Mouse (Mus musculus) hindbrain, embryonic 16.5 days (tissue): ENCODE measurements around the gene Inafm1. TPM values are rescaled to one million over a fixed set of nuclear protein-coding genes. Genes with fewer than 3 reads are reported as not detected.
"Not testable (repeated sequence)": the region's sequence is repeated elsewhere in the genome, so short reads cannot be mapped to it uniquely, and the experiment has no call there.

Experiments used
- ATAC-seq: fragments of 200-750 bp; cut with Nextera tagmentation; 2 replicates; pipeline ENCODE4 v1.8.0; 2017; ENCODE audit warnings: moderate TSS enrichment, moderate library complexity
- H3K27ac ChIP-seq: fragments of 300-500 bp; sonication (generic); 2 replicates; pipeline ENCODE4 v1.5.1; 2014; ENCODE audit warnings: low read depth, mild to moderate bottlenecking, control low read depth, low read length, moderate library complexity
- H3K27me3 ChIP-seq: fragments of 300-500 bp; sonication (generic); replicated peaks from 2 replicates; pipeline ENCODE4 v1.6.1; 2014; ENCODE audit warnings: low read length; ENCODE audit not compliant: control insufficient read depth, insufficient read depth
- H3K36me3 ChIP-seq: fragments of 300-500 bp; sonication (generic); 2 replicates; pipeline ENCODE4 v1.6.1; 2014; ENCODE audit warnings: mild to moderate bottlenecking, low read length, moderate library complexity, mixed read lengths; ENCODE audit not compliant: control insufficient read depth, insufficient read depth
- H3K4me1 ChIP-seq: fragments of 300-500 bp; sonication (generic); 2 replicates; pipeline ENCODE4 v1.6.1; 2014; ENCODE audit warnings: low read depth, low read length; ENCODE audit not compliant: control insufficient read depth, insufficient read depth
- H3K4me2 ChIP-seq: fragments of 300-500 bp; sonication (generic); 2 replicates; pipeline ENCODE4 v1.6.1; 2014; ENCODE audit warnings: mild to moderate bottlenecking, low read length, control low read depth, moderate library complexity
- H3K4me3 ChIP-seq: fragments of 300-500 bp; sonication (generic); 2 replicates; pipeline ENCODE4 v1.5.1; 2014; ENCODE audit warnings: mild to moderate bottlenecking, low read length, control low read depth, moderate library complexity
- H3K9ac ChIP-seq: fragments of 300-500 bp; sonication (generic); 2 replicates; pipeline ENCODE4 v1.6.1; 2014; ENCODE audit warnings: low read depth, mild to moderate bottlenecking, control low read depth, low read length, moderate library complexity
- H3K9me3 ChIP-seq: fragments of 300-500 bp; sonication (generic); 2 replicates; pipeline ENCODE4 v1.6.1; 2014; ENCODE audit warnings: mild to moderate bottlenecking, low read length, moderate library complexity; ENCODE audit not compliant: control insufficient read depth
- WGBS: fragments of 180-500 bp; shearing (Covaris S2); extraction: QIAGEN DNeasy Blood & Tissue Kit; methylation state at CpG from one replicate; pipeline ENCODE4 v1.1.7; 2014; 5-methylcytosine and 5-hydroxymethylcytosine counted together
- polyA plus RNA-seq: library from polyadenylated mRNA; unstranded; fragments of >200 nt; fragmentation: Nextera tagmentation; extraction: Ambion mirVana; gene quantifications from 2 replicates; pipeline ENCODE4 v1.2.1, GENCODE M21; 2015

The Inafm1 gene
- polyA plus RNA-seq, 1 experiment from 2014 or later, result 62.4 TPM

DNA sequence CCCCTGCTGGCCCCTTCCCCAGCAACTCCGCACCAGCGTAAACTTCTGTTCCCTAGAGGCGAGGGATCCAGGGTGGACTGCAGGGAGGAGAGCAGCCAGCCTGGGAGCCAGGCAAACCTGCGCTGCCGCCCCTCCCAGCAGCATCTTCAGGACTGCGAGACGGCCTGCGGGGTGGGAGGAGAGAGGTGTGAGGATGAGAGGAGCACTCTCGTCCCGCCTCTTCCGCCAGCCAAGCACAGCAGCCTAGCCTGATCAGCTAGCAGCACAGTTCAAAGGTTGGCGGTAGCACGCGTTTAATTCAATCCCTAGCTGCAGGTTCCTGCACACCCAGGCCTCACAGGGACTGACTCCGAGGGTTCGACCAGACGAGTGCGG, 336 bp upstream of the Inafm1 start:
- H3K4me3 ChIP-seq, result peak overlapping the region; percentile 83
- H3K9ac ChIP-seq, result peak overlapping the region; percentile 94
- WGBS, result under 1% methylated on average over 16 of the region's 18 CpGs
- H3K27me3 ChIP-seq, result no peaks in the 10 kb centered on the region
- peak overlapping the region; percentile 96 for H3K27ac ChIP-seq
- H3K36me3 ChIP-seq, result peaks cover 10% of the 10 kb centered on the region
- peaks cover 31% of the 10 kb centered on the region for H3K4me1 ChIP-seq
- ATAC-seq, result peak; percentile 78
- peak overlapping the region; percentile 64 for H3K4me2 ChIP-seq
- no peaks in the 10 kb centered on the region for H3K9me3 ChIP-seq

DNA sequence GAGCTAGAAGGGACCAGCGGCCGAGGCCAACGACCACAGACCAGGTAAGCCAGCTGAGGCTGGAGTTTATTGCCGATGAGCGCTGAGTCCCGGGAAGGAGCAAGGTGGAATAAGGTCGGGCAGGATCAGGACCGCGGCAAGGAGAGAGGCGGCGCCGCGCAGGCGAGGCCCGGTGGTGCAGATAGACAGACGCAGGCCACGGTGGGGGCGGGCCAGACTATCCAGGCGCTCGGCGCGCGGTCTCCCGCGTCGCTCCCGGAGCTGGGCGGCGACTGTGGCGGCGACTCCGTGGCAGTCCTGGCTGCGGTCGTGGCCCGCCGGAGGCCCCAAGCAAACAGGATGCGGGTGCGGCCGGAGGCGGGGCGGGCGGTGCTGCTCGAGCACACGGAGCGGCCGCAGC, 736 bp downstream of the Inafm1 start:
- Histone ChIP-seq H3K36me3 (peaks cover 8% of the 10 kb centered on the region; the same call in 1 of the 2 replicates), H3K27ac (peak overlapping the region; percentile 96), H3K9me3 (no peaks in the 10 kb centered on the region), H3K4me3 (peak overlapping the region; percentile 83), H3K27me3 (no peaks in the 10 kb centered on the region), H3K9ac (peak overlapping the region; percentile 94), H3K4me1 (peaks cover 31% of the 10 kb centered on the region), H3K4me2 (peak overlapping the region; percentile 64)
- under 1% methylated on average over 32 of the region's 46 CpGs for WGBS
- ATAC-seq, result peak; percentile 60

DNA sequence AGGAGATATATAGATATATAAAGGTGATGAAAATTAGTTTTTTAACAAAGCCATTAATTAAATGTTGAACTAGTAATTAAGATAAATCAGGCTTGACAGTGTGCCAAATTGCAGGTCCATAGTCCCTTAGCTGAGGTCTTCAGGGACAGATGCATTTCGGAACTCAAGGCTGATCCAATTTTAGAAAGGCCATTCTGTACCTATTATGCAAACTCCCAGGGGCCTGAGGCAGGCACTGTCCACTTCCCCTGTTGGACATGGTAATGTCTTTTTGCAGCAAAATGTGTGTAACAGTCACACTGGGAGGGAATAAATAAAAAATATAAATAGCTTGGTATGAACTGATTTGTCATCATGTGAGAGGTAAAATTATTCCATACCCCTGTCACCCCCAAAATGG, 2.3 kb downstream of the Inafm1 start:
- Histone ChIP-seq H3K9ac (peak overlapping the region; percentile 10; the same call in 1 of the 2 replicates), H3K27me3 (no peaks in the 10 kb centered on the region), H3K4me2 (peak overlapping the region; percentile 64), H3K27ac (no peak overlapping the region), H3K4me1 (peaks cover 31% of the 10 kb centered on the region), H3K36me3 (peaks cover 8% of the 10 kb centered on the region; the same call in 1 of the 2 replicates), H3K9me3 (no peaks in the 10 kb centered on the region), H3K4me3 (no peak overlapping the region; the same call in 1 of the 2 replicates)
- no peak for ATAC-seq
- WGBS, result 37% methylated on average over 1 of the region's 1 CpGs

DNA sequence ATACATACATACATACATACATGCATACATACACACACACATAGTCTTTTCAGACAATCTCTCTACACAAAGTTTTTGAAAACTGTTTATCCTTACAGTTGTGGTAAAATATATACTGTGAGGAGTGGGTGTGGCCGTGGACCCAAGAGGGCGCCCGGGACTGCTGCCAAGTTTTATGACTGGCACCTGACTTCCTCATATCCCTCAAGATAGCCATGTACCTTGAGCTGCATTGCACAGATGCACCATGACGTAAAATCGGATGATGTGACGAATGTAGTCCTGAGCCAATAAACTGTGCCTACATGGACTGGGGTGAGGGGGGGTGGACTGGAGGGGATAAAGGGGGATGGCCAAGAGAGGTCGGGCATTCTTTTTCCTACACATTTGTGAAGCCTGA, 6.8 kb downstream of the Inafm1 start:
- WGBS, result 87% methylated on average over 7 of the region's 7 CpGs

DNA sequence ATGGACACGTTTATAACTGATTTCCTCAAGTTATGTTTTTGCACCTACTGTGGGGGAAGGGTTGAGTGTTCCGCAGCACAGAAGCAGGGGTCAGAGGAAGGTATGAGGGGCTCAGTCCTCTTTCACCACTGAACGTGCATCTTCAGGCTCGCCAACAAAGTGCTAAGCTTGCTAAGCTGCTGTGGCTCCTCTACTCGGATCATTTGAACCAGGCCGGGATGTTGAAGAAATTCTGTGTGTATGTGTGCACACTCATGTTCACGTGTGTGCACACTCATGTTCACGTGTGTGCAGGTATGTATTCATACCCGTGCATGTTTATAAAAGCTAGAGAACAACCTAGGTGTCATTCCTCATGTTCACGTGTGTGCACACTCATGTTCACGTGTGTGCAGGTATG, 7.6 kb downstream of the Inafm1 start:
- H3K4me3 ChIP-seq, result no peak overlapping the region
- H3K27me3 ChIP-seq, result no peaks in the 10 kb centered on the region
- H3K36me3 ChIP-seq, result no peaks in the 10 kb centered on the region
- 86% methylated on average over 11 of the region's 11 CpGs for whole genome bisulfite sequencing
- ATAC-seq, result no peak
- H3K4me2 ChIP-seq, result no peak overlapping the region
- H3K9ac ChIP-seq, result no peak overlapping the region
- H3K27ac ChIP-seq, result no peak overlapping the region
- H3K9me3 ChIP-seq, result 0 out of 2 replicates have a peak, but pooled peaks cover 2% of the 10 kb centered on the region
- H3K4me1 ChIP-seq, result peaks cover 12% of the 10 kb centered on the region

More for the DNA sequence above, 6.8 kb downstream of the Inafm1 start:
- not testable (repeated sequence) for H3K4me3 ChIP-seq, H3K27me3 ChIP-seq, H3K4me2 ChIP-seq, H3K36me3 ChIP-seq, H3K27ac ChIP-seq, ATAC-seq, H3K9me3 ChIP-seq, H3K9ac ChIP-seq
- peaks cover 19% of the 10 kb centered on the region for H3K4me1 ChIP-seq

DNA sequence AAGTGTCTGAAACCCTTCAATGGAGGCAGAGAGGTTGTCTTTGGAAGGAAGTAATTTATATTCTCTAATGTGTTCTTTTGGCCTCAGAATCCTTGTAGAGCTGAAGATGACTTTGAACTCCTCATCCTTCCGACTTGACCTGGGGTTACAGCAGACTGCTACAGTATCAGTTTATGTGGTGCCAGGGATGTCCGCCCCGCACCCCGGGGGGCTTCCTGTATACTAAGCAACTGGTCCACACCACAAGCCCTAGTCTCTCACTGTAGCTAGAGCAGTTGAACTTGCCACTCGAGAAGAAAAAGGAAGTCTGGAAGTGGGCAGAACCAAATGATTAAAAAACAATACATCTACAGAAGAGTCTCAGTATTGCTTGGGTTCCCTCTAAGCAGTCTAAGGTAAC, 9.6 kb downstream of the Inafm1 start:
- no peak for ATAC-seq
- Histone ChIP-seq H3K27me3 (no peaks in the 10 kb centered on the region), H3K4me2 (no peak overlapping the region), H3K36me3 (no peaks in the 10 kb centered on the region), H3K4me1 (no peaks in the 10 kb centered on the region), H3K9me3 (0 out of 2 replicates have a peak, but pooled peaks cover 2% of the 10 kb centered on the region), H3K4me3 (no peak overlapping the region), H3K9ac (no peak overlapping the region), H3K27ac (no peak overlapping the region)
- 82% methylated on average over 5 of the region's 5 CpGs for WGBS

DNA sequence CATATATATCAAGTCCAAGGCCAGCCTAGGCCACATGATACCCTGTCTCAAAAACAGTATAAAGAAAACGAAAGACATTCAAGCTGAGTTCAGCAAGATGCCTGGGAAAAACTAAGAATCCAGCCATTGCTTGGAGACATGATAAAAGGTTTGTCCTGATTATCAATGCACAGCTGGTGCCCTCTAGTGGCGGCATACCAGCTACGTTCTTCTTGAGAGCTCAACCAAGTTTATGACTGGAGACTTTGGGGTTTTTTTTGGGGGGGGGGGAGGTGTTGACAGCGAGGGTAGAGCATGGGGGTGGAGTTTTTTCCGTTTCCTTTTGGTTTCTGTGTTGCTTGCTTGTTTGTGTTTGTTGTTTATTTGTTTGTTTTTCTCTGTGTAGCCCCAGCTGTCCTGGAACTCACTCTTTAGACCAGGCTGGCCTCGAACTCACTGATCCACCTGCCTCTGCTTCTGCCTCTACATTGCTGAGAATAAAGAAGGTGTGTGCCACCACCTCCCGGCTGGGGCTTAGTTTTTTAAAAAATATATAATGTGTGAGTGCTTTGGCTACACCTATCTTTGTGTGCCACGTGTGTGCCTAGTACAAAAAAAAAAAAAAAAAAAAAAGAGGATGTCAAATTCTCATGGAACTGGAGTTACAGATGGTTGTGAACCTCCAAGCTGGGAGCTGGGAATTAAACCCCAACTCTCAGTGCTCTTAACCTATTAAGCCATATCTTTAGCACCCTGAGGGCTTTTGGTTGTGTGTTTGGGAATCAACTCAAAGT, 10.2 kb downstream of the Inafm1 start:
- H3K9me3 ChIP-seq, result 0 out of 2 replicates have a peak, but pooled peaks cover 2% of the 10 kb centered on the region
- no peak overlapping the region for H3K9ac ChIP-seq
- H3K27me3 ChIP-seq, result no peaks in the 10 kb centered on the region
- WGBS, result 31% methylated on average over 8 of the region's 8 CpGs
- H3K36me3 ChIP-seq, result no peaks in the 10 kb centered on the region
- H3K4me1 ChIP-seq, result no peaks in the 10 kb centered on the region
- H3K27ac ChIP-seq, result no peak overlapping the region
- H3K4me2 ChIP-seq, result no peak overlapping the region
- H3K4me3 ChIP-seq, result no peak overlapping the region
- ATAC-seq, result no peak

DNA sequence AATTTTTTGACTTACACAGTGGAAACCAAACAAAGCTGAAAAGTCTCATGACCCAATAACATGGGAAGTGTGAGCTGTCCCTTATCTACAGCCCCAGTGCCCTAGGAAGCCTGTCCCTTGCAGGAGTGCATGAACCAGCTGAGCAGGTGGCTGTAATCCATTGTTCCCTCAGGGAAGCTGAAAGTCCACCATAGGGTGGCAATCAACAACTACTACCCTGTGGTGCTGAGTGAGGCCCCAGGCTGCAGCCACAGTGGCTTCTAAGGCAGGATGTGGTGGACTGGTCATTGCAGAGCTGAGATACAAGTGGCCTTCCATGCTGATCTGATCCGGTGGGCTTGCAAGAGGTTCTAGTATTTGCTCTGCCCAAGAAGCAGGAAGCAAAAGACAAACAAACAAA, 12.3 kb downstream of the Inafm1 start:
- H3K4me3 ChIP-seq, result no peak overlapping the region
- no peak for ATAC-seq
- H3K9ac ChIP-seq, result no peak overlapping the region
- no peaks in the 10 kb centered on the region for H3K36me3 ChIP-seq
- H3K27ac ChIP-seq, result no peak overlapping the region
- no peaks in the 10 kb centered on the region for H3K27me3 ChIP-seq
- 77% methylated on average over 1 of the region's 1 CpGs for WGBS
- H3K9me3 ChIP-seq, result 0 out of 2 replicates have a peak, but pooled peaks cover 2% of the 10 kb centered on the region
- no peaks in the 10 kb centered on the region for H3K4me1 ChIP-seq
- no peak overlapping the region for H3K4me2 ChIP-seq

DNA sequence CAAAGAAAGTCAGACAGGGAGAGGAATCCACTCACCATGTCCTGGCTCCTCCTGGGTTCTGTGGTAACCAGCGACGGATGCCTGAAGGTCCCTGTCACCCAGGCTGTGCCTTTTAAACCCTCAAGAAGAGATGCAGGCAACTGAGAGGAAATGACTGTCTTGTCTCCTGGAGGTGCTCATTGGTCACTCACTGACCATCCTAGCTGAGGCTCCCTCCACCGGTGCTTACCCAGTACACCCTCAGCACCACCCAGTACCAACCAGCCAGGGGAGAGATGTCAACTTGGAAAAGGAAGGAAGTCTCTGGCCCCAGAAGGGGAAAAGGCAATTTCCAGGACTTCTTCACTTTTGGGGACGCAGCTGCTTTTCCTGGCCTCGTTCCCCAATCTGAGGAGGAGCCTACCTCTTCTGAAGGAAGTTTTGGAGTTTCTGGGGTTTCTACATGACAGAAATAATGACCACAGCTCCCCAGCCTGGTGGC, 14.3 kb downstream of the Inafm1 start, which contains the start of gene C5ar1:
Gene C5ar1 (minus strand): TSS at position 431 of the 481 bp plus-strand sequence.
- H3K36me3 ChIP-seq, result no peaks in the 10 kb centered on the region
- H3K4me2 ChIP-seq, result no peak within 1 kb of the TSS
- H3K9me3 ChIP-seq, result no peaks in the 10 kb centered on the region
- H3K4me3 ChIP-seq, result no peak within 1 kb of the TSS
- WGBS, result 87% methylated on average over 5 of the region's 5 CpGs
- H3K27me3 ChIP-seq, result no peaks in the 10 kb centered on the region
- H3K4me1 ChIP-seq, result no peaks in the 10 kb centered on the region
- no peak within 1 kb of the TSS for H3K9ac ChIP-seq
- H3K27ac ChIP-seq, result no peak within 1 kb of the TSS
- no peak for ATAC-seq
